Mouse (Mus musculus) heart, adult 2 months (tissue): ENCODE results near the gene Marveld3.

Experiments
- CTCF ChIP-seq: fragments of 200-600 bp; IDR thresholded peaks from 2 replicates; pipeline ENCODE4 v1.8.1; 2022; ENCODE audit warnings: antibody characterized with exemption, mild to moderate bottlenecking, moderate library complexity
- EP300 ChIP-seq: fragments of 200-500 bp; IDR thresholded peaks from 2 replicates; pipeline ENCODE4 v1.6.1; 2011; ENCODE audit warnings: low read depth, low read length, control low read depth; ENCODE audit not compliant: insufficient read depth
- POLR2A ChIP-seq: fragments of 200-500 bp; IDR thresholded peaks from 2 replicates; pipeline ENCODE4 v1.6.1; 2011; ENCODE audit warnings: mild to moderate bottlenecking, low read depth, low read length, control low read depth; ENCODE audit not compliant: insufficient read depth

DNA sequence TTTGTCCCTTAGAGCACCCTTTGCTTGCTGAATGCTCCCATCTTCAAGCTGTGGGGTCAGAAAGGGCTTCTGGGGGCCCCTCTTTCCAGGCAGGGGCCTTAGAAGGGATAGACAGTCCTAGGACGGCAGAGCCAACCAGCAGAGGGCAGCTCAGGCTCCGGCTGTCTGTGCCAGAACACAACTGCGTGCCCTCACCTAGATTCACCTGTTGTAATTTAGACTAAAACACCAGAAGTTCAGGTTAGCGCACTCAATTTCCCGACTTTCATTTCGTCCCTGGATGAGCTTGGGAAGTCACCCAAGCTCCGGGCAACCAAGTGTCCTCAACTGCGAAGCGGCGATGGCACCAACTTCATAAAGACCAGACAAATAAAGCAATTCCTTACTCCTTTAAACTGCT, 6.8 kb upstream of the Marveld3 start:
- TF ChIP-seq CTCF (no peak), POLR2A (no peak), EP300 (no peak)
